Mouse (Mus musculus): ENCODE data around the gene Nucb2. TPM values are rescaled to one million over a fixed set of nuclear protein-coding genes. Genes with fewer than 3 reads are reported as not detected.

Nucb2 gene
- 9.7 TPM for total RNA-seq (2023)

GRCm38 (mm10) chr7:116503879-116504817 lies at the start of gene Nucb2:
Nucb2 (plus strand) TSS chr7:116504369.

Other genes starting within 250 kb of the Nucb2 start
- gene Plekha7, start 196.0 kb upstream of the Nucb2 start, total RNA-seq (2023) = 9.2 TPM
- gene Rps13, start 170.2 kb upstream of the Nucb2 start, total RNA-seq (2023) = 1,524 TPM
- gene Pik3c2a, start 60.9 kb upstream of the Nucb2 start, total RNA-seq (2023) = 42.3 TPM

Measured in CD8-positive naive resting alpha-beta T cell, adult 57 days (primary cell).